Mouse (Mus musculus): Measurements from ENCODE around the gene Cadps2.

The Cadps2 gene

GRCm38 (mm10) chr6:23252196-23253135, 586.8 kb downstream of the Cadps2 start:
- DNase-seq (ENCODE audit: low spot score) = peak; percentile 65

GRCm38 (mm10) chr6:23251431-23251830, 587.8 kb downstream of the Cadps2 start:
- DNase-seq (ENCODE audit: low spot score) = peak; percentile 40

DNA sequence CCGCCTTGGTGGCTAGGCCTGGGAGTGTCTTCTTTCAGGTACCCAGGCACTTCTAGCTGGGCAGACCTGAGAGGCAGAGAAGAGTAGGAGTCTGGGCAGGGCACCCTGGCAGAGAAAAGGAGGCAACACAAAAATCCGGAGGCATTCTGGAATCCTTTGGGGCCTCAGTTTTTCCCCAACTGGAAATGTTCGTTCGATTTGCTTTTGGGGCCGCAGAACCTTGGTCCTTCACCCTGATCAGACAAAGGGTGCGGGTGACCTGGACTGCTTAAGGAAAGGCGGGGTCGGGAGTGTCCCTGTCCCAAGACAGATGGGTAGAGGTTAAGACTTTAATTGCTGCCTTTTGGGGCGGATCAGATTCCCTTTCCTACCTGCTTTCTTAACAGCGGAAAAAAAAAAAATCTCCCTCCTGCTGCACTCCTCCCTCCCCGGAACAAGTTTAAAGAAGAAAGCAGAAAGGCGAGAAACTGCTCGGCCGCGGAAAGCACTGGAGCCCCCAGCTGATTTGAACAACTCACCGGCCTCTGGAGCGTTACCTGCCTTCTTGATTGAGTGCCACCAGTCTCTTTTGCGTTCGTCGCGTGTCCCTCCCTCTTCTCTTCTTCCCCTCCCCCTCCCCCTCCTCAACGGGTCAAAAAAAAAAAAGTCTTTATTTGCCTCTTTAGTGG, 588.8 kb downstream of the Cadps2 start:
- DNase-seq (ENCODE audit: low spot score) = peak; percentile 56

DNA sequence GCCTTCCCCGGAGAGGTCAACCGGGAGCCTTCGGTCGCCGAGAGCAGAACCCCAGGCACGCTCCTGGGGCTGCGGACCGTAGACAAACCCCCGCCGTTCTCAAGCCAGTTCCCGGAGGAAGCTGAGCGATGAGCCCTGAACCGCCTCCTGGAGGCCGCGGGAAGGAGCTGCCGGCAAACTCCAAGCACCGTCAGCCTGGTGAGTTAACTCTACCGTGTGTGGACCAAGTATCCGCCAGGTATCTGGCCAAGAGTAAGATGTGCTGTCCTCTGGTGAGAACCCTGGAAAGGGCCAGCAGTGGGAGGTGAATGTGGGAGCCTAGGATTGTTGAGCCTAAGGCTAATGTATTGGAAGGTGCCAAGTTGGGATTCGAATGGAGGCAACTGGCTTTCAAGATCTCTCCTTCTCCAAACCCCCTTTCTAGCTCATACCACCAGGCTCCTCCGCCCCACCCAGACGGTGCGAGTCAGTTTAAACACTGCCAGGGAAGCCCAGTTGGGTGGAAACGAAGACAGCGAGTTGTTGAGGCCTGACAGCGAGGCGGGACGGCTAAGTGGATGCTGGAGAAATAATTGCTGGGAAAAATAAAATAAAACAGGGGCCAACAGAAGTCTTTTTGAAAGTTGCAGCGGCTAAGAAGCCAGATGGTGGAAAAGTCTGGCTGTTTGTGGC, 589.5 kb downstream of the Cadps2 start:
- DNase-seq (ENCODE audit: low spot score) = peak; percentile 77

DNA sequence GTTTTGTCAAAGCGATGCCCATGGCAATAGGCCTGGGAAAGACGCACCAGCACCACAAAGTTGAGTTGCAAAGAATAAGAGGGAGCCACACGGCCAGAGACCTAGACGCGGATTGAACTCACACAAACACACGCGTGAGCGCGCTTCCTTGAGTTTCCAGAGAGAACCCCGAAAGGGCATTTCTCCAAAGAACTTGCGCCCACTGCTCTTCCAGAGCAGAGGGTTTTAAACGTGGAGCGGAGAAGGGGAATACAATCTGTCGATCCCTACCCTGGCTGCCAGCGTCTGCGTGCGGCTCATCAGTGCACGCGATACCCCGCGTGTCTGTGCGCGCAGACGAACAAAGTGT, 590.2 kb downstream of the Cadps2 start:
- DNase-seq (ENCODE audit: low spot score) = peak; percentile 56

DNA sequence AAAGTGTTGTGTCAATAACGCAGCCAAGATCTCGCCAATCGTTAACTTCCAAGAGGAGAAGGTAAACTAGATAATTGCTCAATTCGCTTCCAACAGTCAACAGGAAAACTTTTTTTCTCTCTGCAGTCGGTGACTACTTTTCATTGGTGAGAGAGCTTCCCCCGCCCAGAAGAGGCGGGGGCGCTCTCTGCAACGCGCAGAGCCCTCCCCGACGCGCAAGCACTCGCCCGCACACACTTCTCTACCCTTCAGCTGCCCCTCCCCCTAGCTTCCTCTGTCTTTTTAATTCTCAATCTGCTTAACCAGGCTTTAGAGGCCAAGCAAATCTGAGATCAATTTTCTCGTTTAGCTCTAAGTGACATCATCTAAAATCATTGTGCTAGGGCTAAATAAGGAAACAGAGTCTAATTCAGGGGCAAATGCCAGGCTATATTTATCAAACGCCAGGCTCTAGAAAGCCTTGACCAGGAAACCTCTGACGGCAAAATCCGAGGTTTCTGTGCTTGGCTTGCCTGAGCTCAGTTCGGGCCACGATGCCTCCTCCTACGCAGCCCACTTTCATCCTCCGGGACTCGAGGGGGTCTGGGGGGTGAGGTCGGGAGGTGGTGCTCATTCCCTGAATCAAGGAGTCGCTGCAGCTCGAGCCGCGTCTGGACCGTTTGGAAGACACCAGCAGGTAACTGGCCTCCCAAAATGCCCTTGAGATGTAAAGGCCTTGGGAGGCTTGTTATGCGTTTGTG, 590.7 kb downstream of the Cadps2 start, which contains the start of gene Fezf1:
TSS of gene Fezf1 (minus strand) at position 50 of the 740 bp plus-strand sequence.
- peak; percentile 73 for DNase-seq (ENCODE audit: low spot score)

- peak; percentile 65 for DNase-seq (ENCODE audit: low spot score)
Measured at GRCm38 (mm10) chr6:23247512-23248312, 591.5 kb downstream of the Cadps2 start.

GRCm38 (mm10) chr6:23246790-23247511, 592.3 kb downstream of the Cadps2 start:
- peak; percentile 60 for DNase-seq (ENCODE audit: low spot score)

- peak; percentile 62 for DNase-seq (ENCODE audit: low spot score)
Measured at GRCm38 (mm10) chr6:23246061-23246789, 593.0 kb downstream of the Cadps2 start.

- peak; percentile 58 for DNase-seq (ENCODE audit: low spot score)
Measured at GRCm38 (mm10) chr6:23245545-23246011, 593.6 kb downstream of the Cadps2 start.

DNA sequence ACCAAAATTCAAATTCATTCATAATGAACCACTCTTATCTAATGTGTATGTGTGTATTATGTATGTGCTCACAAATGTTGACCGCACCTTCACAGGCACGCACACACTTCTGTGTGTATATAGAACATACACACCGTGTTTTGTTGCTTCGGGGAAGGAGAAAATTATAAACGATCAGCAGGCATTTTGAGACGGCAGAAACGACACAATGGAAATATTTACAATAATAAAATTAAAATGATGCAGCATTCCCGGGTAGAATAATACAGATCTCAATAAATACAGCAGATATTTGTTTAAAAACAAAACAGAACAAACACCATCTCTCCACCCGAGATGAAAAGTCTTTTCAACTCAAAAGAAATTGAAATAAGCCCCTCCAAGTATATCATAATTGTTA, 594.1 kb downstream of the Cadps2 start:
- DNase-seq (ENCODE audit: low spot score) = peak; percentile 32

- DNase-seq (ENCODE audit: low spot score) = peak; percentile 52
Measured at GRCm38 (mm10) chr6:23243821-23244760, 595.1 kb downstream of the Cadps2 start.
